Mouse (Mus musculus) G1E (cell line): ENCODE results near the gene Clstn1.

Experiments
- CTCF ChIP-seq: IDR thresholded peaks from 2 replicates; pipeline ENCODE4 v1.5.1; 2012; ENCODE audit warnings: low read depth, low read length, inconsistent platforms, mixed read lengths
- GATA1 ChIP-seq: IDR thresholded peaks from 2 replicates; pipeline ENCODE4 v1.6.1; 2012; ENCODE audit warnings: borderline replicate concordance, low read length, inconsistent platforms, mixed read lengths
- GATA2 ChIP-seq: IDR thresholded peaks from 2 replicates; pipeline ENCODE4 v1.6.1; 2012; ENCODE audit warnings: low read depth, low read length, inconsistent platforms, borderline replicate concordance
- POLR2AphosphoS5 ChIP-seq: IDR thresholded peaks from 2 replicates; pipeline ENCODE4 v1.6.1; 2012; ENCODE audit warnings: low read depth, low read length, inconsistent platforms; ENCODE audit not compliant: insufficient replicate concordance
- TAL1 ChIP-seq: conservative IDR thresholded peaks from 2 replicates; pipeline ENCODE4 v1.6.1; 2012; ENCODE audit warnings: low read depth, low read length, inconsistent platforms, mixed read lengths

GRCm38 (mm10) chr4:149628810-149629209 is 42.5 kb downstream of the Clstn1 start:
- no peak for TF ChIP-seq CTCF
- no peak for TF ChIP-seq POLR2AphosphoS5
- TF ChIP-seq GATA2 = no peak
- no peak for TF ChIP-seq GATA1
- TF ChIP-seq TAL1 = no peak
